Mouse (Mus musculus): ENCODE results near the gene Faim.

The Faim gene

DNA sequence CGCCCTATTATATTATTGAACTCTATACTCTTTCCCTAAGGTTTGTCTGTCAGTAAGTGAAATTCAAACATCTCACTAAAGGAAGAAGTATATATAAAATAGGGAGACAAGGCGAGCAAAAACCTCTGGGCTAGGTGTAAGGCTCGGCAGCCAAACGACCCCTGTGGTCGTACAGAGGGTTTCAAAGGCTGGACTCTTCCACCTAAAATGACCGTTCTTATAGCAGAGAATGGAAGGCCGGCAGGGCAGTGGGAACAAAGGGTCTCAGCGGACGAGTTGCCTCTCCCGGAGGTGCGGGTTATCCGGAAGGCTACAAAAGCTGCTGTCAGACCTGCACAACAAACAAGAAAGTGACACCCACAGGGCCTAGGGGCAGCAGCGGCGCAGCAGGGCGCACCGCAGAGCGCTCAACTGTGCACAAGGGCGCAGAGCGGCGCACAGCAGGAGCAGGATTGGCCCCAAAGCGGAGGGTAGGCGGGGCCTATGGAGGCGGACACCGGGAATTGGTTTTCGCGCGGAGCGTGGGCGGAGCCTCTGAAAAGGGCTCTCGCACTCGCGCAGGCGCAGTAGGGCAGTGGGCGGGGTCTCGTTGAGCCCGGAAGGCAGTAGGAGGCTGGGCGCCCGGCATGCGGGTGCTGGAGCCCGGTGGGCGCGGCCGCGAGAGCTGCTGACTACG, at the start of gene Faim:
TSS of gene Faim (plus strand) at position 574 of the 676 bp plus-strand sequence.
- in situ Hi-C loops (cut with MboI; ENCODE audit: unreplicated experiment in 2 of 2) = loop anchor here (10.0 to 25.0 kb wide), 6 partner anchors 259 to 1926 kb away; partner anchors contain the start of genes Armc8 (in 1 of the 2), Cep70 (in 1 of the 2) and Nme9 (in 1 of the 2)

DNA sequence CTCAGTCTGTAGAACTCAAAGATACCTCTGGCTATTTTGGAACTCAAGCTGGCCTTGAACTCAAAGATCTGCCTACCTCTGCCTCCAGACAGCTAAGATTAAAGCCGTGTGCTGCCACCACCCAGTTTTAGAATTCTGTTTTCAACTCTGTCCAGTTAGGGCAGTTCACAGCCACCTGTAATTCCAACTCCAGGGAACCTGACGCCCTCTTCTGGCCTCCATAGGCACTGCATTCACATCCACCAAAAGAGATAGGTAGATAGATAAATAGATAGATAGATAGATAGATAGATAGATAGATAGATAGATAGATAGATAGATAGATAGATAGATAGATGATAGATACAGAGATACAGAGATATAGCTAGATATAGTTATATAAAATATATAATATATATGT, 46.9 kb upstream of the Faim start:
- in situ Hi-C loops (cut with MboI; ENCODE audit: unreplicated experiment in 2 of 2) = no loop called here

GRCm38 (mm10) chr9:98952171-98953050, 33.8 kb upstream of the Faim start:
- in situ Hi-C loops (cut with MboI; ENCODE audit: unreplicated experiment in 2 of 2) = loop anchor here in 1 of 2 experiments (25.0 kb wide), 1 partner anchor 540 kb away; the partner anchor contains the start of gene Rbp1

GRCm38 (mm10) chr9:98953291-98953690, 32.9 kb upstream of the Faim start:
- in situ Hi-C loops (cut with MboI; ENCODE audit: unreplicated experiment in 2 of 2) = loop anchor here in 1 of 2 experiments (25.0 kb wide), 1 partner anchor 541 kb away; the partner anchor contains the start of gene Rbp1

DNA sequence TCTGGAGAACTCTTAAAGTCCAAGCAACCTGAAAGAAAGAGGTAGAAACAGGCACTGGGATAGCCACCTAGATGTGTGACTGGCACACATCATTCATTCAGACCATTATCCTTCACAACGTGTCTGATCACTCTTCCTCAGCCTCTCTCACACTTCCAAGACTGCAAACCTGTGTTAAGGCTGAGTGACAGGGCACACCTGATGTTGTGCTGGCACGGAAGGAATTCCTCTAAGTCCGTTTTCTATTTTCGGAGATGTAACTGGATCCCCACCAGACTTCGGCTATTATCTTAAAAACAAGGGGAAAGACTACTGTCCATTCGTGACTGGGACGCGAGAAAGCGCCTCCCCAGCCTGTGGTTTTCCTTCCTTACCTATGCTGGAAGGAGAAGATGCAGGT, 32.3 kb upstream of the Faim start:
- in situ Hi-C loops (cut with MboI; ENCODE audit: unreplicated experiment in 2 of 2) = loop anchor here in 1 of 2 experiments (25.0 kb wide), 1 partner anchor 542 kb away; the partner anchor contains the start of gene Rbp1

DNA sequence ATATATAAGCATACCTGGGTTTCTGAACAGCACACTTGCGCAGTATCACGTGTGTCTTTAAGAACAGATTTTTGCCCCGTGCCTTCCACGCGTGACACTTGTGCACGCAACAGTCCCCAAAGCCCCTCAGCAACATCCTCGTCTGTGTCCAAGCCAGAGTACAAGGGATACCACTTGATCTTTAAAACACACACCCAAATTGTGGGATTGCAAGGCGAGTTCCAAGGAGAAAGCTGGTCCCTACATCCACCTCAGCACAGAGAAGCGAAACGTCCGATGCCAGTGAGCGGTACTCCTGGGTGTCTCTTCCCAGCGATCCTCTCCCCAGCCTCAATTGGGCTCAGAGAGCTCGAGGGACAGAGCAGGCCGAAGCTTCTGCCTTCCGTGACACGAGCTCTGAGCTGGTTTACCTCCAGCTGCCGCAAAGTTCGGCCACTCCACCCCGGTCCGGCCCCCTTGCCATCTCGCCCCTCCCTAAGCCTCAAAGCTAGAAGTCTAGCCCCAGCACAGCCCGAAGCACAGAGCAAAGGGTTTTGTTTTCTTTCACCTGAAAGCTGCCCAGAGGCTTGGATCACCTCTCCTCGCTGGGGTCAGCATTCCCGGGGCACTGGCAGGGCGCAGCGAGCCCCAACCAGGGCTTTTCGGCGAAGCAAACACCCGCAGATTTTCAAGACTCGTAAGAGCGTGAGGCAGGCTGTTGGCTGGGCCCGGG, 31.6 kb upstream of the Faim start:
- in situ Hi-C loops (cut with MboI; ENCODE audit: unreplicated experiment in 2 of 2) = loop anchor here in 1 of 2 experiments (25.0 kb wide), 1 partner anchor 542 kb away; the partner anchor contains the start of gene Rbp1

DNA sequence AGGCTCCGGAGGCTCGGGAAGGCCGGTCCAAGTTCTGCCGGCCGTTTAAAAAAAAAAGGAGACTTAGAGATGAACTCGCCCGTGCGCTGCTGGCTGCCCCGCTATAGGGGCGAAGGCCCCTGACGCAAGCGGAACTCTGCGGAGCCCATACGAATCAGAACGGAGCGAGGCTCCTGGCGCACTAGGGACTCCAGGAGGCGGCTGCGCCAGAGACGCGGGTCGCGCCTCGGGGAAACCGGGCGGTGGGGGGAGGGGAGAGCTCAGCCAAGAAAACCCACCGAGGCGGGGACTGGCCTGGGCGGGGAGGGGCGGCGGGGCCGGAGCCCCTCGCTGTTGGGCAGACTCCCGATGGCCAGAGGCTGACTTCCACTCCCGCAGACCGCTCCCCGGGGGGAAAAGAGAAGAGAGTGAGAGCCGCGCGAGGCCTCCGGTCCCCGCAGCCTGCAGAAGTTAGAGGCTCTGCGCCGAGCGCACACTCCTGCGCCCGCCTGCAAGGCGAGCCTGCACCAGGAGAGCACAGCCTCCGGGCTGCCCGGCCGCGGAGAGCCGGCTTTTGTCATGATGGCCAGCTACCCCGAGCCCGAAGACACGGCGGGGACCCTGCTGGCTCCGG, 31.0 kb upstream of the Faim start, which contains the start of gene Foxl2:
TSS of gene Foxl2 (plus strand) at position 186 of the 613 bp plus-strand sequence.
- in situ Hi-C loops (cut with MboI; ENCODE audit: unreplicated experiment in 2 of 2) = loop anchor here in 1 of 2 experiments (25.0 kb wide), 1 partner anchor 543 kb away; the partner anchor contains the start of gene Rbp1

DNA sequence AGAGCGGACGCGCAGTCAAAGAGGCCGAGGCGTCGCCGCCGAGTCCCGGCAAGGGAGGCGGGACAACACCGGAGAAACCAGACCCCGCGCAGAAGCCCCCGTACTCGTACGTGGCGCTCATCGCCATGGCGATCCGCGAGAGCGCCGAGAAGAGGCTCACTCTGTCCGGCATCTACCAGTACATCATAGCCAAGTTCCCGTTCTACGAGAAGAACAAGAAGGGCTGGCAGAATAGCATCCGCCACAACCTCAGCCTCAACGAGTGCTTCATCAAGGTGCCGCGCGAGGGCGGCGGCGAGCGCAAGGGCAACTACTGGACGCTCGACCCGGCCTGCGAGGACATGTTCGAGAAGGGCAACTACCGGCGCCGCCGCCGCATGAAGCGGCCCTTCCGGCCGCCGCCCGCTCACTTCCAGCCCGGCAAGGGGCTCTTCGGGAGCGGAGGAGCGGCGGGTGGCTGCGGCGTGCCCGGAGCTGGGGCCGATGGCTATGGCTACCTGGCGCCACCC, 30.4 kb upstream of the Faim start:
- in situ Hi-C loops (cut with MboI; ENCODE audit: unreplicated experiment in 2 of 2) = loop anchor here in 1 of 2 experiments (25.0 kb wide), 1 partner anchor 543 kb away; the partner anchor contains the start of gene Rbp1

- in situ Hi-C loops (cut with MboI; ENCODE audit: unreplicated experiment in 2 of 2) = loop anchor here in 1 of 2 experiments (25.0 kb wide), 1 partner anchor 544 kb away; the partner anchor contains the start of gene Rbp1
Observed at GRCm38 (mm10) chr9:98956591-98957381, 29.4 kb upstream of the Faim start.

DNA sequence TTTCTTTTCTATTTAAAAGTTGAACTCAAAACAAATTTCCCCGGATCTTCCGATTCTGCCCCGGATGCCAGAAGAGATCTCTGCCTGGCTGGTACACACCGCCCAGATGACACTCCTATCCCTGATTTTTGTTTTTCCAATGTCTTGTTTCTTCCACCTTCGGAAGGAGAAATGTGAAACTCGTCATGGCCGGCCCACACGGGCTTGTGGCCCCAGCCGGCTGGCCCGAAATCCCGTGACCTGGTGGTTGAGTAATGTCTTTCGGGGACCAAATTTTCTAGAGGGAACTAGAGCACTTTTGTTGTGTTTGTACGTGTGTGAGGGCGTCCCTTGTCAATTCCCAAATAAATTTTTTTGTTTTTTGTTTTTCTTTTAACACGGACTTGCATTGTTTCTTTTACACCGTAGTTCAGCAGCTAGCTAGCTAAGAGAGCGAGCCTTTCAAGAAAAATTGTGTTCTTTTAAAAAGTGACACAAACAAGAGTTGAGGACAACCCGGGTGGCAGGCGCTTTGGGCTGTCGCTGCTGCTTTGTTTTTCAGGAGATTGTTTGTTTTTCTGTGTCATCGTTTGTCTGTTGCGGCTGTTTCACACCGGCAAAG, 28.3 kb upstream of the Faim start:
- in situ Hi-C loops (cut with MboI; ENCODE audit: unreplicated experiment in 2 of 2) = loop anchor here in 1 of 2 experiments (25.0 kb wide), 1 partner anchor 546 kb away; the partner anchor contains the start of gene Rbp1

GRCm38 (mm10) chr9:98958628-98959027, 27.5 kb upstream of the Faim start:
- in situ Hi-C loops (cut with MboI; ENCODE audit: unreplicated experiment in 2 of 2) = loop anchor here in 1 of 2 experiments (25.0 kb wide), 1 partner anchor 546 kb away; the partner anchor contains the start of gene Rbp1

DNA sequence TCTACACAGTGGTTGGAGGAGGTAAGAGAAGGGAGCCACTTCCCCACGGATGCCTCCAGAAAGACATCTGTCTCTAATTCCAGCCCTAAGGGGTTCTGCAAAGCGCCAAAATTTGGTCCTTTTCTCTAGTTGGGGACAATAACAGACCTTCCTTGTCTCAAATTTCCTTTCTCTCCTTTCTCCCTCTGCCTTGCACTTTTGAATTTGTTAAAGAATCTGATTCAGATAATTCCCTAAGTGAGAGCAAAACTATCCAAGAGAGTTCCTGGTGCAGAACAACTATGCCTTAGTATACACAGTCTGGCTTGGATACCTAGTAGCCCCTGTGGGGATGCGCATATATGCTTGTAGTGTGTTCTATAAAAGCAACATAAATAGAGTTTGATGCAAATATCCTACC, 26.3 kb upstream of the Faim start:
- in situ Hi-C loops (cut with MboI; ENCODE audit: unreplicated experiment in 2 of 2) = loop anchor here in 1 of 2 experiments (25.0 kb wide), 1 partner anchor 548 kb away; the partner anchor contains the start of gene Rbp1

DNA sequence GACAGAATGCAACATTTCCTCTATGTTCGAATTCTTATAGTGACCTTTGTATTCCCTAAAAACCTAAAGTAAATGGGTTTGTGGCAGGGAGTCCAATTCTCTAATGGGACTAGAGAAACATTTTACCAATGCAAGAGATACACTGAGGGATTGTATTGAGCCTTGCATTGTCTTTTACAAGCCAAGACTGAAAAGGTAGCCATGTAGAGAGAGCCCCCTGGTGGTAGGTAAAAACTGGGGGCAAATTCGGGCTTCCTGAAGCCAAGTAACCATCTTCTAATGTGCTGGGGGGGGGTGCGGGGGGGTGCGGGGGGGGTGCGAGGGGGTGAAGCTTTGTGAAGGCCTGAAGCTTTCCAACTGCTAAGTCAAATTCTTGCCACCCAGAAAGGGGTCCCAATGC, 25.8 kb upstream of the Faim start:
- in situ Hi-C loops (cut with MboI; ENCODE audit: unreplicated experiment in 2 of 2) = loop anchor here in 1 of 2 experiments (25.0 kb wide), 1 partner anchor 548 kb away; the partner anchor contains the start of gene Rbp1

DNA sequence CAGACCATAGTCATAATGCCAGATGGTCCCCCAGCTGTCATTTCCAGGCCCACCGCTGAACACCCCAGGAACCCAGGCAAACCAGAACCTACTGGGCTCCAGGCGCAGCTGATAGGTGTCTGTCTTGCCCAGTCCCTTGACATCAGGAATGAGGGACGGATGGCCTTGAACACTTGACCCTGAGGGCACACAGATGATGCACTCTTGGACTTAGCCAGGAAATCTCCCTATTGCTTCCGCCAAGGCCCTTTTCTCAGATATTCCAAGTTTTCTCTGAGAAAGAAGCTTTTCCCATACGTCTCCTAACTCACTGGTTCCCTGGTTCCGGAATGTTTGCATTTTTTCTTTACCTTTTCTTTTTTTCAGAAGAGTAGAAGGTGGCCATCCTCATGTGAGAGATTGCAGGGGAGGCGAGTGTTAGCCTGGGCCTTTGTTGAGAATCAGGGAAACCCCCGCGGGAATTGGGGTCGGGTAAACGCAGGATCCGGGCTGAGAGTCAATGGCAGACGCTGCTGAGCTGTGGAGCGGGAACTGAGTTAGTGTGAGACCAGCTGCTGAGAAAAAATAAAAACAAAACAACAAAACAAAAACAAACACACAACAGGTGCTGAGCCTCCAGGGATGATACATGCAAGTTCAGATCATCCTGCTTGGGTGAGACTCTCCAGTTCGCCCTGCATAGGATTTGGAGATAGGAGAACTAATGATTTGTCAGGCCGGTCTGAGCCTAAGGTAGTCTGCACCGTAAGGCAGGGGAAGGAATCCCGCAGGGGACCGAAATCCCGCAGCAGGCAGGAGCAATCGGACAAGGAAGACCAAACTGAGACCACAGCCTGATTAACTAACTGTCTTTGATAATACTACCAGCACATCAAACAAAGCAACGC, 24.3 kb upstream of the Faim start:
- in situ Hi-C loops (cut with MboI; ENCODE audit: unreplicated experiment in 2 of 2) = loop anchor here in 1 of 2 experiments (25.0 kb wide), 1 partner anchor 550 kb away; the partner anchor contains the start of gene Rbp1

DNA sequence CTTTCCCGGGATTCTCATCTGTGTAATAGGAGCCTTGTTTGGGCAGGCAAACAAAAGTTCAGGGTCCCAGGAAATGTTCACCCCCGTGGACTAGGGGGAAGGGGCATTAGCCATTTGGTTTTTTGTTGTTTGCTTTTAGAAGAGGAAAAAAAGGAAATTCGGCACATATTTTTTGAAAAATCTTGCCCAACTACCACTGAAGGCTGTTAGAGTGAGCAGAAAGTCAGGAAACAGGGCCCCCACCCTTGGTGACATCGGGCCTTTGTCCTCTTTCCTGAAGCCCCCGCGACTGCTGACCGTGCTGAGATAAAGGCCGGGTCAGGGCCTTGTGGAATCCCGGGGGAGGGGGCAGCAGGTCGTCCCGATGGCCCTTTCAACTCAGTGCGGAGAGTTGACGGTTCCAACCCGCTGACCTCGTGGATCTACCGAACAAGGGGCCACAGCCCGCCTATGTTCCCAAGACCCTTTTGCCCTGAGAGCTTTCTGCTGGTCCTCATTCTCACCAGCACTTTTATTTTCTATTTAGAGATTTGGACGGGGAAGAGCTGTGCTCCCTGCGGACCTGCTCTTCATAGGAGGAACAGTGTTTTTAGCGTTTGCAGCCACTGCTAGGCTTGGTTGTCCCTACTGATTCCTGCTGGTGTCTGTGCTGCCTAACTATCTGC, 23.6 kb upstream of the Faim start:
- in situ Hi-C loops (cut with MboI; ENCODE audit: unreplicated experiment in 2 of 2) = loop anchor here in 1 of 2 experiments (25.0 kb wide), 1 partner anchor 550 kb away; the partner anchor contains the start of gene Rbp1

DNA sequence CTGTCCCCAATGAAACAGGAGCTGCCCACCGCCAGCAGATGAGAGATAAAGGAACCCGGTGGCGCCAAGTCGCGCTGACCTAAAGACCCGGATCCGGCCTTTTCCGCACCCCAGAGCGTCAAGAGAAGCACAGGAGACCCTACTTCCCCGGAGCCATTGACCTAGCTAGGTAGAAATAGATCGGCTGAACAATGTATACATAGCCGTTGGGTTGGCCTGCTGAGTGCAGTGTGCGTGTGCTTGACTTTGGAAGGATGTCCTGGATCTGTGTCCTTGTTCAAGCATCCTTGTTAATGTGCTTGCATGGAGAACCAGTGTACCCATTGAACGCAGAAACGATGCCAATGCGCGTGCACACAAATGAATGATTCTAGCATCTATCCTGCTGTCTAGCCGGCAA, 22.5 kb upstream of the Faim start:
- in situ Hi-C loops (cut with MboI; ENCODE audit: unreplicated experiment in 2 of 2) = loop anchor here in 1 of 2 experiments (25.0 kb wide), 1 partner anchor 551 kb away; the partner anchor contains the start of gene Rbp1

All from v-Abl transformed pro-B cells (cell line).